Mouse (Mus musculus) layer of hippocampus, postnatal 25 days (tissue): ENCODE data around the gene Gabrb3. TPM values are rescaled to one million over a fixed set of nuclear protein-coding genes. Genes with fewer than 3 reads are reported as not detected.
A peak's percentile ranks its signal among the peaks of the same experiment; 100 is the strongest.

Experiments
- DNase-seq, 2 experiments: peaks; one replicate each; pipeline ENCODE4 v3.0.0; 2022; ENCODE audit warnings: mixed read lengths in 2 of 2, low spot score in 1 of 2; ENCODE audit errors: extremely low spot score in 1 of 2
- total RNA-seq, 2 experiments: library from RNA; stranded (reverse); gene quantifications; 2 replicates each; pipeline ENCODE4 v1.2.3; 2021

The Gabrb3 gene
- total RNA-seq, 2 experiments from 2014 or later: 258 to 310 TPM

DNA sequence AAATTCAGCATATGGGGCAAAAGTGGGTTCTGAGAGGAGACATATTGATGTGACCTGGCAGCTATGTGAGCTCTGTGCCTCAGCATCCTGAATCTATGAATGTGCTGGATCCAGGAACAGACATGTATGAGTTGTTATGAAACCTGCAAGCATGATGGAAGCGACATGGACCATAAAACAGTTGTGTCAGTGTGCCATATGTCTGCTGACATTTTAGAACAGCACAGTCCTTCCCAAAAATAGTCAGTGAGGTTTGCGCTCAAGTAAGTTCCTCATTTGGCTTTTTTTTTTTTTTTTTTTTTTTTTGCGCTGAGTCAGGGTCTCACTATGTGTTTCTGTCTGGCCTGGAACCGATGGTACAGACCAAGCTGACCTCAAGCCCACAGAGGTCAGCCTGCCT lies 110.0 kb downstream of the Gabrb3 start:
- DNase-seq: no peak

DNA sequence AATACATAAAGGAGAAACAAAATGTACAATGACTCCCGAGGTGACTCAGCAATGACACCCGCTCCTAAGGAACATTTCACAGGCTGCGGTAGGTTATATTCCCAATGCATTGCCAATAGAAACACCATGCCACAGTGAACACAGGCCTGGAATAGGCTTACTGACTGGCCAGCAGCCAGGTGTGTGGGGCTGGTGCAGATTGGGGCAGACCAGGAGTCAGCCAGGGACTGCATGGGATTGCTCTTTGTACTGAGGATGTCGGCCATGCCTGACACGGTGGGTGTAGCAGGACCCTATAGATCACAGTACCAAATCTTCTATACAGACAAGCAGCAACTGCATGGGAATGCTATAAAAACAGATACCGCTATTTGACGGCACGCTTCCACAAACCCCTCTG lies 110.5 kb downstream of the Gabrb3 start:
- no peak for DNase-seq

- DNase-seq: no peak
These were observed 113.2 kb downstream of the Gabrb3 start for GRCm38 (mm10) chr7:57532676-57533075.

- no peak for DNase-seq
These were observed 119.1 kb downstream of the Gabrb3 start for GRCm38 (mm10) chr7:57538565-57538964.

DNA sequence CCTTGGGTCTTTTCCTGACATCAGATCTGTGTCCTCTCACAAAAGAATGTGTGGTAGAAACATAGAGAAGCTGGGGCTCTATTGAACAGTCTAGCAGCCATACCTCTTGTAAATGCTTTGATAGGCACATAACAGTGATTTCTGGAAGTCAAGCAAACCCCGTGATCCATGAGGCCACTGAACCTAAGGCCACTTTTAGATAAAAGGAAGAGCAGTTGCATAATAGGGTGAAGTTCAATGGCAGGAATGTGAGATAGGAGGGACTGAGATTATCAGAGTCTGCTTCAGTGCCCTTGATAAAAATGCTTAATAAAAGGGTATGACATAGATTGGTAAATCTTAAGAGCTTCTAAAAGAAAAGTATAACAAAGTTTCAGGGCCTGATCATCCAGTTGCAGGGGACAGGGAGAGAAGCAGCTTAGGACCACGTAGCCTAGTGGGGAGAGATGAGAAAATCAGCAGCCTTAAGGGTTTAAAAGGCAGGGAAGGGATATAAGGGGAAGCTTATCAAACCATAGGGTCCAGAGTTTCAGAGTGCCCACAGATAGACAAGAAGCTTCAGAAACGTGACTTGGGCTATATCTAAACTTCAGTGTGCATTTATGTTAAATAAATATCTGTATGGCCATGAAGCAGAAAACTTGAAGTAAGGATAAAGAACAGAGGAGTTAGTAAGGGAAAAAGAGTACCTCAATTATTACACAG lies 141.4 kb downstream of the Gabrb3 start:
- DNase-seq: no peak

GRCm38 (mm10) chr7:57564403-57564802 lies 144.9 kb downstream of the Gabrb3 start:
- no peak for DNase-seq

DNA sequence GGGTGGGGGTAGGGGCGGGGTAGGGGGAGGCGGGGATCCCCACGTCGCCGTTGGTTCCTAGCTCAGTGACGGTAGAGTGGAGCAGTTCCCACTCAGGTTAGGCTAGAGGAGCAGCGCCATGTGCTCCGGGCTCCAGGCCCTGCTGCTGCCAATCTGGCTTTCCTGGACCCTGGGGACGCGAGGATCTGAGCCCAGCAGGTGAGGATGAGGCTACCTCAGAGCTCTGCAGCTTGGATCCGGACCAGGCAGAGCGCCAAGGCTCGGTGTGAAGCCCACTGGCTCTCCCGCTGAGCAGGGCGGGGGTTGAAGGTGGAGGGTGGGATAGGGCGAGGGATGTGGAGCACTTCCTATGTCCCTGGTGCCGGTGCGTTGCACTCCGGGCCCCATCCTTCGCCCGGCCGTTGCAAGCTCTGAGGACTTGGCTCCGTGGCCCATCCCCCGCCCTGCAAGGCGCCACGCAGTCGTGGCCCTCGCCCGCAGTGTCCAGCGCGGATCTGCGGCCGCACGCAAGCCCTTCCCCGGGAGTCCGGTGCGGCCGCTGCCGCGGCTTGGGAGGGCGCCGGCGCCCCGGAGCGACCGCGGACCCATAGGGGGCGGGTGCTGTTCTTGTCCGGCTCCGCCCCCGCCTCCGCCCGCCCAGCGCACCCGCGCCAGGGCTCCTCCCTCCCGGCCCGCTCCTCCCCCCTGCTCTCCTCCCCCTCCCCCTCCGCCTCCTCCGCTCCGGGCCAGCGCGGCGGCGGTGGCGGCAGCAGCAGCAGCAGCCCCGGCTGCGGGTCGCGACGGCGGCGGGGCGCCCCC lies 171.2 kb downstream of the Gabrb3 start:
- peak; percentile 64 to 80 for DNase-seq

GRCm38 (mm10) chr7:57591249-57591577 lies 171.7 kb downstream of the Gabrb3 start:
- DNase-seq: peak in 1 of 2 experiments; percentile 34

DNA sequence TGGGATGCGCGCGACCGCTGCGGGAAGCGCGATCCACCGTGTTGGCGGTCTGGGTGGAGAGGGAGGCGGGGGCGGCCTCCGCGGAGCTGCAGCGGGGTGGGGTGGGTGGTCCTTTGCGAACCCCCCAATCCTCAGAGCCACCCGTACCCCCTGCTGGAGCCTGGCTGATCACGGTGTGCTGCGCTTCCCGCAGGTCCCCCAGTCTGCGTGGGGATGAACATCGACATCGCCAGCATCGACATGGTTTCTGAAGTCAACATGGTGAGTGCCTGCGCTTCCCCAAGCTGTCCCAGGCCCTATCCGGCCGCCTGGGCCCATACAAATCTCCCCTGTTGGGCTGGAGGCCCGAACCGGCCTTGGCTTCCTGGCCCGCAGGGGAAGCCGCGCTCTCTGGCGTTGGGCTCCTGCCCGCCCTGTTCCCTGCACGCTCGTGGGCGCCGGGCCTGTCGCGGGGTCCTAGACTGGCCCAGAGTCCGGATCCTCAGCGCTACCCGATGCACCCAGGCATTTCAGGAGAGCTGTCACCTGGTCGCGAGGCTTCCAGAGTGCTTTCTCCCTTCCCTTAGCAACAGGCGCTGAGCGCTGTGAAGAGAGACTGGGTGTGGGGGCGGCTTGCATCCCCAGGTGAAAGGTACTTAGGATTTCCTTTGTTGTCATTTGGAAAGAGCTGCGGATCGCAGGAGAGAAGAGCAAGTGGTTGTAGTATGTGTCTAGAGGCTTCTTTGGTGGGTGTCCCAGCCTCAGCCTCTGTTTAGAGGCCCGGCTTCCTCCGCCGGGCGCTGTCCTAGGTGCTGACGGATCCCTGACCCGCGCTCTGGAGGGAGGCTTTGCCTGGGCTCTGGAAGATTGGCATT lies 172.3 kb downstream of the Gabrb3 start:
- DNase-seq: peak; percentile 30 to 38

DNA sequence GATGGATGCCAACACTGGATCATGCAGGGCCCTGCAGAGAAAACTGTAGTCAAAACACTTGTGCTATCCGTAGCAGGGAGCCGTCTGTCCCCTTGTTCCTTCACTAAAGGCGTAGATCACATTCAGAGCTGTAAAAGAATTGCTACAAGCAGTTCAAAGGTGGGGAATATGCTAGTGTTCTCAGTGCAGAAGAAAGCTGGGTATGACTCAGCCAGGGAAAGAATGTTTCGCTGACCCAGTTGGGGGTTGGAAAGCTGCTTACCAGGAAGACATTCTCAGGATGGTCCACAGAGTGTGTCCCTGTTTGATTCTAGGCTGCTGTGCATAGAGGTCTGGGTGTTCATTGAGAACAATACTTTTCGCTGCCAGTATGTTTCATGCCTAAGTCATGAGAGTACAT lies 177.8 kb downstream of the Gabrb3 start:
- no peak for DNase-seq

- DNase-seq: no peak
These were observed 199.2 kb downstream of the Gabrb3 start for GRCm38 (mm10) chr7:57618697-57619096.

- no peak for DNase-seq
These were observed 200.5 kb downstream of the Gabrb3 start for GRCm38 (mm10) chr7:57620036-57620435.

DNA sequence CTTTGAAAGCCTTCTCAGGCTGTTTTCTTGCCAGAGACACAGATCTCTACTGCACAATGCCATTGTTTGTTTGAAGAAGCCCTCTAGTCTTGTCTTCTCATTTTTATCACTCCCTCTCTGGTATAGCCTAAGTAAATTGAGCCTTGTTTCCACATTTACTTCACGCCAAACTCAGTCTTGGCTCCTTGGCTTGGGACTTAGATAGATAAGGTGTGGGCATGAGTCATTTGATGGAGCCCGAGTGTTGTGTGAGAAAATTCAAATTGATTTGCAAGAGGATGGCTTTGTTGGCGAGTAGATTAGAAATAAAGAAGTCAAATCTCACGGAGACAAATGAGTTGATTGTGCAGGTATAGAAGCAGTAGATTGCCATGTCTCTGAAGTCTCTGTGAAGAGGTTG lies 204.2 kb downstream of the Gabrb3 start:
- no peak for DNase-seq

GRCm38 (mm10) chr7:57635026-57635425 lies 215.5 kb downstream of the Gabrb3 start:
- DNase-seq: no peak

DNA sequence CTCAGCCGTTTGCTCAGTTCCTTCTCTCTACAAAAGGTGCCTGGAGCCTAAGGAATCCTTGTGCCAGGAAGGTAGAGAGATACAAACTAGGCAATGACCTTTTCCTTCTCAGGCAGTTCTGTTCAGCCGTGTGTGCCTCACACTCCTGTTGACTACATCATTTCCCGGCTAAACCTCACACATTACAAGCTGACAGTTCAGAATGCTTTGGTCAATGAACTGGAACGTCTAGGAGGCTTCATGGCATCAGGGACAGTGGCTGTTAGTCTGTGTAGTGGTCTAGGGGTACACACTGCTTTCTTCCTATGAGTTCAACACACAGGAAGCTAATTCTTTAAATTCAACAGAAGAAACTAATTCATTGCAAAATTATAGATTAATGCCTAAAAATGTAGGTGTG lies 216.2 kb downstream of the Gabrb3 start:
- no peak for DNase-seq

- no peak for DNase-seq
These were observed 221.3 kb downstream of the Gabrb3 start for GRCm38 (mm10) chr7:57640796-57641195.

GRCm38 (mm10) chr7:57647345-57647744 lies 227.9 kb downstream of the Gabrb3 start:
- DNase-seq: no peak

DNA sequence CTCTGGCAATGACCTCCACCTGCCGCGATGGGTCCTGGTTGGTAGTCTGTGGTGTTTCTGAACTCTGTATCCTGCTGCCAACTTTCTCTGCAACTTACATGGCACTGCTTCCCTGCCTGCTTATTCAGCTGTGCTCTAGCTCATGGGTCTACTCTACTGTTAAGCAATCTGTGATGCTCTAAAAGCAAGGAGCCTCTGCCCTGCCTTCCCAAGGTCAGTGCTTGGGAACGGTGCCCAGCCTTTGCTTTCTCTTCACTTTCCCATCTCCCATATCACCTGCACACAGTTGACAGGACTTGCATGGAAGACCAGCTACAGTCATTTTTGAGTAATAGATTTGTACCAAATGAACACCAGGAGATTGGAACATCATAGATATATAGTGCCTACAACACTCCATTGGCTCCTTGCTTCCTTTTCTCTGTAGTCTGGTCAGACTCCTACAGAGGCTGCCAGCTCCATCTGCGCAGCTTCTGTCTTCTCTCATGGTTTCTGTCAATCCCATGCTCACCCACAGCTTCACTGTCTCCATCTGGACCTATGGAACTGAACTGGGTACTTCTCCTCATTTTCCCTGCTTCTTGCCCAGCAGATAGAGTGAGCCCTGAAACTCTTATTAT lies 228.8 kb downstream of the Gabrb3 start:
- DNase-seq: peak; percentile 34 to 38

- no peak for DNase-seq
These were observed 257.9 kb downstream of the Gabrb3 start for GRCm38 (mm10) chr7:57677352-57677751.

DNA sequence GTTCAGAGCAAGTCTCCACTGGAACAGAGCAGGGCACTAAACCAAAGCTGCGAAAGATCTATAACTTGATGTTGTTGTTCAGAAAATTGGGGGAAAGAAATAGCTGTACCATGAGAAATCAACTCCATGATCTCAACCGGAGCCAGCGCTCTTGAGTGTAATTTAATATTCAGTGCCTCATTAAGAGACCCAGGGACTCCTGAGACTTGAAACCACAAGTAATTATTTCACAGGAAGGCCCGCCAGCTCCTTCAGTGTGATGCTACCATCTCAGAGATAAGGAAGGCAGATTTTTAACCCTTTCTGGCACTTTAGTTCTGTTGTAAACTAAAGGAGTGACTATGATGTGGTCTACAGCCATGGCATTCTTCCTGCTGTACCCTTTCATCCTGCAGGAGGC lies 270.3 kb downstream of the Gabrb3 start:
- no peak for DNase-seq

GRCm38 (mm10) chr7:57700370-57700769 lies 280.9 kb downstream of the Gabrb3 start:
- no peak for DNase-seq
